In the genomic region with DNA sequence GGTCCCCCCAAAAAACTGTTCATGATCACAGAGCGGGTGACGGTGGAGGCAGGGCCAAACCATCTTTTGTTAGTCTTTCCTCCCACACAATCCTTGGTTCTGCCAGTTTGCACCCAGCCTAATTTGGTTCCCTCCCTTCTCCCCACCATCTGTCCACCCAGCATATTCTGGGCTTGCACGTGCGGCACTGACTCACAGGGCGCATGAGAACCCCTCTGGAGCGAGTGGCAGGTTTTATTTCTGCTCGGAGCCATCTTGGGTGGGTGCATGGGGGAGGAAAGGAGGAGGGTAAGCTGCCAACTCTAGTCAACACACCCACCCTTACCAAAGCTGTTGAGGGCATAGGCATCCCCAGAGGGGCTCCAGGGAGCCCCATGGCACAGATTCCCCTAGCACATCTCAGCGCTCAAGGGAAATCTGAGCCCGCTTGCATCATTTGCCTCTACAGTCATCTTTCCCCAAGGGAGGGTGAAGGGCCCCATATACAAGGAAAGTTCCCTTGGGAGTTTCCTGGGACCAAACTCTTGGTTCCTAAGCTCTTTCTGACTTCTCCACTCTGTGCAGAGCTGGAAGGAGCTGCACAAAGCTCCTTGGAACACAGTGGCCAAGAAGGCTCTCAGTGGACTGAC, we compare ENCODE assay signal across 11 mouse cellular contexts.
DNase-seq lines count a peak whose midpoint lies in the region; TF ChIP-seq lines count a peak whose summit lies in the region.
"Had no signal": no experiment of that assay in that cellular context is flagged by ENCODE, and none has a peak within 500 bp of the region (broad histone marks: within the 10 kb centered on the region; RNA-seq: fewer than 3 reads in every experiment).

No protein-coding gene starts in this region.

- no peak for TF ChIP-seq POLR2A in CH12.LX (IDR thresholded peaks at IDR 0.05; ENCODE audit: low read depth, low read length)
- TF ChIP-seq POLR2A in myocyte (IDR thresholded peaks at IDR 0.05; ENCODE audit: insufficient read length, low read depth), result no peak

- H3K4me2 ChIP-seq in CH12.LX (ENCODE audit: insufficient read depth, low read depth, poor library complexity, severe bottlenecking) (peak overlapping the region; percentile 60), myocyte (ENCODE audit: low read depth) (peak overlapping the region; percentile 70)

- in situ Hi-C loops in CH12.LX (cut with MboI; ENCODE audit: low pct_ligation_motif_present, low pct_unique_long_range_greater_than_20kb, low sequenced_read_pairs), result no loop called here

- H3K9me3 ChIP-seq in CH12.LX (replicated peaks; ENCODE audit: low read length), result no peaks in the 10 kb centered on the region
- H3K9me3 ChIP-seq: G1E had no signal

- no peak overlapping the region; the same call in 1 of the 2 replicates for H3K27ac ChIP-seq in CH12.LX (ENCODE audit: insufficient read depth, low read depth)
- H3K27ac ChIP-seq: liver, embryonic 14.5 days had no signal

- TF ChIP-seq RAD21 in CH12.LX (IDR thresholded peaks at IDR 0.05; ENCODE audit: low read depth, low read length), result no peak

- peak; percentile 73 for DNase-seq in CH12.LX (ENCODE audit: extremely low read depth)
- DNase-seq in cerebellum, adult 9-10 months, result peak; percentile 33
- peak; percentile 74 to 83 for DNase-seq in layer of hippocampus, adult 8-10 months (ENCODE audit: low spot score in 2 of 2)
- no peak for DNase-seq in thymus, postnatal 4 days
- no peak for DNase-seq in kidney, adult 8-10 months
- no peak for DNase-seq in yolk sac, embryonic 10.5 days (ENCODE audit: low spot score)
- DNase-seq: gastrocnemius, postnatal 14 days; kidney, adult 18-20 months had no signal

- H3K79me2 ChIP-seq in CH12.LX (replicated peaks; ENCODE audit: control insufficient read depth, extremely low read depth, insufficient read depth, poor library complexity, severe bottlenecking), result no peaks in the 10 kb centered on the region
- H3K79me2 ChIP-seq in myocyte (ENCODE audit: control insufficient read depth, insufficient read depth), result no peaks in the 10 kb centered on the region

- dilution Hi-C loops in CH12.LX (cut with MboI; ENCODE audit: extremely low pct_ligation_motif_present, extremely low pct_unique_long_range_greater_than_20kb, low sequenced_read_pairs), result no loop called here

- H3K27me3 ChIP-seq in CH12.LX (replicated peaks) (no peaks in the 10 kb centered on the region), myocyte (ENCODE audit: control insufficient read depth, insufficient read depth, insufficient read length) (no peaks in the 10 kb centered on the region)

- H3K4me3 ChIP-seq in CH12.LX (replicated peaks in 1 of 3; ENCODE audit: low read depth in 2 of 3, low read length in 2 of 3, poor library complexity in 1 of 3) (peak overlapping the region; percentile 14 to 43 (median 36)), myocyte (no peak overlapping the region)

- no peak overlapping the region for H3ac ChIP-seq in myocyte (ENCODE audit: control insufficient read depth, insufficient read length)

- no peaks in the 10 kb centered on the region for H3K36me3 ChIP-seq in CH12.LX (replicated peaks in 1 of 2; ENCODE audit: control insufficient read depth in 1 of 2, insufficient read depth in 1 of 2, low read length in 1 of 2)
- H3K36me3 ChIP-seq in myocyte (ENCODE audit: control insufficient read depth, insufficient read depth), result no peaks in the 10 kb centered on the region
- H3K36me3 ChIP-seq: G1E had no signal

- H3K9ac ChIP-seq in CH12.LX (ENCODE audit: insufficient read depth, low read depth), result 0 out of 2 replicates have a peak overlapping the region, but pooled peaks have one; percentile 14
- H3K9ac ChIP-seq: liver, embryonic 14.5 days had no signal

- peak; percentile 7; the same call in 1 of the 2 replicates for TF ChIP-seq EP300 in CH12.LX (IDR thresholded peaks at IDR 0.05; ENCODE audit: low read length)

- peaks cover 21 to 65% of the 10 kb centered on the region in 2 experiments for H3K4me1 ChIP-seq in CH12.LX (ENCODE audit: control insufficient read depth in 1 of 2, insufficient read depth in 2 of 2)

- no peak for TF ChIP-seq CTCF in CH12.LX (conservative IDR thresholded peaks at IDR 0.05 in 1 of 2, IDR thresholded peaks at IDR 0.05 in 1 of 2; ENCODE audit: low read depth in 2 of 2, low read length in 2 of 2)

TF ChIP-seq in CH12.LX, 34 proteins besides CTCF, POLR2A, EP300 and RAD21:
- TF ChIP-seq ETS1 (conservative IDR thresholded peaks at IDR 0.05; ENCODE audit: low read depth, low read length) (peak; percentile 55), KAT2A (IDR thresholded peaks at IDR 0.05; ENCODE audit: insufficient replicate concordance, low read length) (no peak), BHLHE40 (IDR thresholded peaks at IDR 0.05; ENCODE audit: low read depth, low read length) (peak; percentile 95)

TF ChIP-seq in myocyte, 11 proteins besides CTCF, POLR2A, EP300 and RAD21:
- TF ChIP-seq CEBPB (IDR thresholded peaks at IDR 0.05; ENCODE audit: insufficient read depth, poor library complexity, severe bottlenecking), result peak; percentile 77; the same call in 1 of the 2 replicates
- TF ChIP-seq MYOG (IDR thresholded peaks at IDR 0.05; ENCODE audit: control insufficient read depth in 1 of 3, insufficient read depth in 1 of 3, insufficient read length in 2 of 3, low read depth in 2 of 3), result peak in 1 of 3 experiments; percentile 67
- TF ChIP-seq REST (IDR thresholded peaks at IDR 0.05; ENCODE audit: insufficient read depth, insufficient read length), result no peak
- TF ChIP-seq MYOD1 (IDR thresholded peaks at IDR 0.05; ENCODE audit: control insufficient read depth in 1 of 3, insufficient read length in 2 of 3, low read depth in 2 of 3), result peak in 2 of 3 experiments; percentile 62 to 73
- TF ChIP-seq TCF12 (IDR thresholded peaks at IDR 0.05; ENCODE audit: insufficient read depth, poor library complexity, severe bottlenecking), result peak; percentile 17
- TF ChIP-seq USF1 (IDR thresholded peaks at IDR 0.05; ENCODE audit: low read depth), result no peak
- TF ChIP-seq SRF (IDR thresholded peaks at IDR 0.05; ENCODE audit: control insufficient read depth, insufficient read length, low read depth), result peak; percentile 11

Comparison
In these comparisons a context has a peak if more than half of its experiments do, and no peak if none do; other contexts are left out.
1. DNase-seq: peak in CH12.LX (single experiment), cerebellum, adult 9-10 months (single experiment) and layer of hippocampus, adult 8-10 months (2 of 2); none in thymus, postnatal 4 days (single experiment), kidney, adult 8-10 months (0 of 2) and yolk sac, embryonic 10.5 days (single experiment).